In genomic region chr5:48330817-48331216, GRCm38 (mm10) we compare ENCODE assay signal across 25 mouse cellular contexts.
"Had no signal": no experiment of that assay in that cellular context is flagged by ENCODE, and none has a peak within 500 bp of the region (broad histone marks: within the 10 kb centered on the region; RNA-seq: fewer than 3 reads in every experiment).

No protein-coding gene starts in this region.

- H3K4me2 ChIP-seq: heart, embryonic 12.5 days; hindbrain, embryonic 12.5 days; hindbrain, embryonic 14.5 days; intestine, embryonic 15.5 days; limb, embryonic 13.5 days; limb, embryonic 15.5 days; liver, embryonic 12.5 days had no signal

- H3K27me3 ChIP-seq: heart, embryonic 12.5 days; intestine, embryonic 15.5 days; limb, embryonic 13.5 days; limb, embryonic 15.5 days; liver, embryonic 12.5 days had no signal

- ATAC-seq: hindbrain, embryonic 16.5 days; inflammation-experienced regulatory T-cells, adult 6 months; intestine, embryonic 15.5 days; intestine, postnatal 0 days had no signal

- H3K36me3 ChIP-seq: heart, embryonic 10.5 days; heart, embryonic 12.5 days; hindbrain, embryonic 10.5 days; hindbrain, embryonic 12.5 days; intestine, embryonic 15.5 days; limb, embryonic 13.5 days; limb, embryonic 15.5 days; liver, embryonic 12.5 days had no signal

- DNase-seq: gastrocnemius, postnatal 14 days; gastrocnemius, postnatal 36 days; heart, adult 18-20 months; heart, postnatal 10 days; heart, postnatal 4 days; kidney, adult 18-20 months; kidney, adult 8-10 months; kidney, postnatal 10 days; kidney, postnatal 25 days; kidney, postnatal 4 days; left cerebral cortex, postnatal 4 days had no signal

- H3K4me3 ChIP-seq: heart, embryonic 10.5 days; heart, embryonic 12.5 days; hindbrain, embryonic 10.5 days; hindbrain, embryonic 12.5 days; intestine, embryonic 15.5 days; layer of hippocampus, adult 2 months; left cerebral cortex, adult 2 months; limb, embryonic 13.5 days; limb, embryonic 15.5 days; liver, embryonic 12.5 days had no signal
